Mouse (Mus musculus) thymus, adult 2 months (tissue): Measurements from ENCODE around the gene Ctsw.

Source experiments
- CTCF ChIP-seq: fragments of 200-500 bp; IDR thresholded peaks from 2 replicates; pipeline ENCODE4 v1.5.1; 2012; ENCODE audit warnings: mild to moderate bottlenecking, control low read depth, low read length, moderate library complexity, borderline replicate concordance; ENCODE audit not compliant: control insufficient read depth, poor library complexity, insufficient read depth; ENCODE audit errors: extremely low read depth
- POLR2A ChIP-seq: fragments of 200-500 bp; IDR thresholded peaks from 2 replicates; pipeline ENCODE4 v1.6.1; 2012; ENCODE audit warnings: mild to moderate bottlenecking, low read length, control low read depth, moderate library complexity; ENCODE audit not compliant: control insufficient read depth, poor library complexity, insufficient read depth; ENCODE audit errors: extremely low read depth

DNA sequence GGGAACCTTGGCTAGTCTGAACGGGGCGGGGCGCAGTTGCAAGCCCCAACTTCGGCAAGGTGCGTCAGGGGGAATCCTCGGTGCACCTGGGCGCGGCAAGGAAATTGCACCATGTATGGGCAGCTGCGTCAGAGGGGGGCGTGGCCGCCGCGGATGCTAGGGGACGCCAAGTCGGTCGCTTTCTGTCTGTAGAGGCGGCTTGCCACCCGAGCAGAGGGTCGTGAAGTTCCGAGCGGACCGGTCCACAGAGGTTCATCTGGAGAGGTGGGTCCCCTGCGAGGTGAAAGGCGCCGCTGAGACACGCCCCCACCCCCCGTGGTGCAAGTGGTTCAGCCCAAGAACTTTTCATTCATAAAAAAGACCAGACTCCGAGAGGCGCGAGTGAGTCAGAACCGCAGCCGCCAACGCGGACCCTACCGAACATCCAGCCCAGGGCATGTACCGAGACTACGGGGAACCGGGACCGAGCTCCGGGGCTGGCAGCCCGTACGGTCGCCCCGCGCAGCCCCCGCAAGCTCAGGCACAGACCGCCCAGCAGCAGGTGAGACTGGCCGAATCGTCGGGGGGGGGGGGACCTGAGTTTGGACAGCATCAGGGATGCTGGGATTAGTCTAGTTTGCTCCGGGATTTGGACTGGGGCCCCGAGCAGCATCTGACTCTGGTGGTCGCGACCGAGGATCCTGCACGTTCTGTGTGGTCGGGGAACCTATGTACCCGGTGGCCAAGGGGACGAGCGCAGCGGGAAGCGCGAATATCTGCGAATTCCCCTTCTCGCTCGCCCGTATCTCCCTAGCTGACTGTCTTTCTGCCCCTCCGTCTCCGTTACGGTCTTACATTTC, 20.6 kb downstream of the Ctsw start, which contains the start of gene Fosl1:
- no peak for TF ChIP-seq CTCF
- no peak for TF ChIP-seq POLR2A
